Mouse (Mus musculus) urinary bladder, postnatal 0 days (tissue): Measurements from ENCODE around the gene Znrd1as. TPM values are rescaled to one million over a fixed set of nuclear protein-coding genes. Genes with fewer than 3 reads are reported as not detected.

ENCODE experiments used
- polyA plus RNA-seq: library from polyadenylated mRNA; unstranded; fragments of >200 nt; fragmentation: Nextera tagmentation; extraction: Ambion mirVana; gene quantifications from 2 replicates; pipeline ENCODE4 v1.2.1, GENCODE M21; 2015

The Znrd1as gene
- 4.8 and 5.9 TPM in 2 replicates for polyA plus RNA-seq

GRCm38 (mm10) chr17:36957999-36958743 lies at the start of gene Znrd1as, which contains the start of gene Znrd1:
TSS of gene Znrd1as (plus strand) at chr17:36958592.
TSS of gene Znrd1 (minus strand) at chr17:36958559.

DNA sequence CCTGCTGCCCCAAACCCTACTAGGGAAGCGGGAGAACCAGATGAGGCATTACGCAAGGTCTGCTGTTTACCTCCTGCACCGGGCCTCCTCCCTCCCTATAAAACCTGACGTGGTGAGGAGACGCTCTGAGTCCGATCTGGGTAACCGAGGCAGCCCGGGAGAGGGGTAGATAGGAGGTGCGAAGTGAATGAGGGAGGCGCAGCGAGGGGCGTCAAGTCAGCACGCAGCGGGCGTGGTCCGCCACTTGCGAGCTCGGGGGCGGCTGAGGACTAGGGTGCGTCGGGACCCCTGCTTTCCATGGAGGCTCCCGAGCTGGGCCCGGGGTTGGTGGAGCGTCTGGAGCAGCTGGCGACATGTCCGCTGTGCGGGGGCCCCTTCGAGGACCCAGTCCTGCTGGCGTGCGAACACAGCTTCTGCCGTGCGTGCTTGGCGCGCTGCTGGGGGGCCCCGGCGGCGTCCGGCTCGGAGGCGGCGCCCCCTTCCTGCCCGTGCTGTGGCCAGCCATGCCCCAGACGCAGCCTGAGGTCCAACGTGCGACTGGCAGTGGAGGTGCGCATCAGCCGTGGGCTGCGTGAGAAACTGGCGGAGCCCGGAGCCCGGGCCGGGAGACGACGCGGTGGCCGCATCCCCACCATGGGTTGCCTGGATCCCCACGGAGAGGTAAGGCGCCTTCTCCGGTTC lies 15.5 kb upstream of the Znrd1as start, which contains the start of gene Rnf39:
Rnf39 (plus strand) TSS at position 128 of the 681 bp plus-strand sequence.

DNA sequence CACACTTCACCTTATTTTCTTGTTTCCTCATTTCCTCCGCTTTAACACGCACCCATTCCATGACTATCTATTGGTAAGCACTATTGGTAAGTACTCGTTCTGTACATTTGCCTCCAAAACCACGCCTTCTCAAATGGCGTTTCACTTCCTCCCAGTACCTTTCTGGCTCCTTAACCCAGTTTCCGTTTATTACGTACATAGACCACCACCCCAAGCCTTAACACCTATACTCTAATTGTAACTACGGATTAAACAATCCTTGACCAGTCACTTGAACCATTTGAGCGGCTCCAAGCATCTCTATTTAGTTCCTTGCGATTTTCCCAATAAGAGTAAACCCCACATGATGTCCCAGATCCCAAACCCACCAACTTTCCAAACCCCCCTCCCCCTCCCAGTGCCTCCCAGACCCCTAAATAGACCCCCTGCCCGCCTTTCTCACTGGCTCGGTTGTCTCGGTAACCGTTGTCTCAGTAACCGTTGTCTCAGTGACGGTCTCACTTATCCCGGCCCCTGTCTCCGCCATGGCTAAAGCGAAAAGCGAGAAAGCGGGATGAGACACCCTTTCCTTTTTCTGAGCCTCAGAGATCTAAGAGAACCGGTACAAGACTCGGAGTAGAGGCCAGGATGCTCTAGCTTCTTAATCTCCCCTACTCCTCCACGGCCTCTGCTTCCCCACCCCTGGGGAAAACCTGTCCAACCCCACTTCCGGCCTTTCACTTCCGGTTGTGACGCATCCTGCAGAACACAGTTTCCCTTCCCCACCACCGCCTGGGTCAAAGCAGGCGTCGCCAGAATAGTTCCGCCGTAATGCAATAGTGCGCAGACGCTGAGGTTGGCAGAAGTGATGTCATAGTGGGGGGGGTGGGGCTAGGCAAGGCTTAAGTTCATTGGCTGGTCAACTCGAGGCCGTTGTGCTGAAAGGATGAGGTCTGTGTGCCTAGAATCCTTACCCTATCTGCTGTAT lies 7.1 kb upstream of the Znrd1as start, which contains the start of gene Ppp1r11:
Ppp1r11 (minus strand) TSS at position 761 of the 967 bp plus-strand sequence.

DNA sequence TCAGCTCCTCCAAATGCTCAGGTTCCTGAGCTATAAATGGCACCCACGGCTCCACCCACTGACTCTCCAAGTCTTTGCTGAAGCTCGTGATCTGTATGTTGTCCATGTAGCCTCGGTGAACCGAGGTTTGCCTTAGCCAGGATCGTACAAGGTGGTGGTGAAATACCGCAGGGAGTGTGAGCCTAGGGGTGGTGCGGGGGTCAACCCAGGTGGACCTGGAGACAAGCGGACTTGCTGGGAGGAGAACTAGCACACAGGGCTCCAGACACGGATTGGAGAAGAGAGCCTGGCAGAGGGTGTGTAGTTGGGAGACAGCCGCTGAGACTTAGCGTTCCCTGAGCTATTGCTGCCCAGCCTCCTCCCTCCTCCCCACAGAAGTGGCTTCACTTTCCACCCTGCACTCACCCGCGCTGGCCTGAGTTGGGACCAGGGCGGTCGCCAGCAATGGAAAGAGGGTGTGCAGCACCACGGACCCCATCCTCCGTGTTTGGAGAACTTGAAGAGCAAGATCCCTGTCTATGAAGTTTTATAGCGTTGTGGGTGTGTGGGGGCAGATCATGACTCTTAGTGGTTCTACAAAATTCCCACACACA lies 22.9 kb downstream of the Znrd1as start, which contains the start of gene 2410137M14Rik:
2410137M14Rik (minus strand) TSS at position 17 of the 593 bp plus-strand sequence.

GRCm38 (mm10) chr17:36989437-36989836 lies 31.0 kb downstream of the Znrd1as start, which contains the start of gene H2-M5:
TSS of gene H2-M5 (minus strand) at chr17:36989537.

GRCm38 (mm10) chr17:37000863-37001262 lies 42.5 kb downstream of the Znrd1as start, which contains the start of gene Zfp57:
TSS of gene Zfp57 (plus strand) at chr17:37001163.

Other genes starting within 250 kb of the Znrd1as start
- gene H2-M10.5, start 185.7 kb upstream of the Znrd1as start, polyA plus RNA-seq = not detected in 2 replicates
- not detected in 2 replicates for gene H2-M10.6, start 146.4 kb upstream of the Znrd1as start, polyA plus RNA-seq
- 26.9 and 28.6 TPM in 2 replicates for gene Trim26, start 121.5 kb upstream of the Znrd1as start, polyA plus RNA-seq
- 0.06 TPM in 1 of 2 replicates, not detected in the other for gene Trim15, start 91.4 kb upstream of the Znrd1as start, polyA plus RNA-seq
- 0.52 and 1.4 TPM in 2 replicates for gene Trim10, start 89.0 kb upstream of the Znrd1as start, polyA plus RNA-seq
- gene Trim40, start 68.5 kb upstream of the Znrd1as start, polyA plus RNA-seq = not detected in 2 replicates
- not detected in 2 replicates for gene Trim31, start 60.5 kb upstream of the Znrd1as start, polyA plus RNA-seq
- 5.2 and 7.4 TPM in 2 replicates for gene Rnf39, start 15.7 kb upstream of the Znrd1as start, polyA plus RNA-seq
- 103 and 106 TPM in 2 replicates for gene Ppp1r11, start 6.9 kb upstream of the Znrd1as start, polyA plus RNA-seq
- gene Znrd1, start within 50 bp of the Znrd1as start, polyA plus RNA-seq = 45.3 and 49.1 TPM in 2 replicates
- 0.25 TPM in 1 of 2 replicates, not detected in the other for gene 2410137M14Rik, start 22.6 kb downstream of the Znrd1as start, polyA plus RNA-seq
- gene H2-M5, start 30.9 kb downstream of the Znrd1as start, polyA plus RNA-seq = 0.34 and 0.47 TPM in 2 replicates
- 22.6 and 30.9 TPM in 2 replicates for gene Zfp57, start 42.6 kb downstream of the Znrd1as start, polyA plus RNA-seq
- not detected in 2 replicates for gene Mog, start 64.8 kb downstream of the Znrd1as start, polyA plus RNA-seq
- gene Gabbr1, start 87.4 kb downstream of the Znrd1as start, polyA plus RNA-seq = 9.2 and 9.7 TPM in 2 replicates
- not detected in 2 replicates for gene Olfr90, start 129.9 kb downstream of the Znrd1as start, polyA plus RNA-seq
- gene Olfr91, start 139.7 kb downstream of the Znrd1as start, polyA plus RNA-seq = not detected in 2 replicates
- gene Olfr92, start 161.5 kb downstream of the Znrd1as start, polyA plus RNA-seq = not detected in 2 replicates
- not detected in 2 replicates for gene Olfr93, start 202.9 kb downstream of the Znrd1as start, polyA plus RNA-seq
- 0.13 TPM in 1 of 2 replicates, not detected in the other for gene Ubd, start 235.3 kb downstream of the Znrd1as start, polyA plus RNA-seq
- gene Olfr94, start 242.4 kb downstream of the Znrd1as start, polyA plus RNA-seq = 0.18 and 0.19 TPM in 2 replicates